In the genomic region with DNA sequence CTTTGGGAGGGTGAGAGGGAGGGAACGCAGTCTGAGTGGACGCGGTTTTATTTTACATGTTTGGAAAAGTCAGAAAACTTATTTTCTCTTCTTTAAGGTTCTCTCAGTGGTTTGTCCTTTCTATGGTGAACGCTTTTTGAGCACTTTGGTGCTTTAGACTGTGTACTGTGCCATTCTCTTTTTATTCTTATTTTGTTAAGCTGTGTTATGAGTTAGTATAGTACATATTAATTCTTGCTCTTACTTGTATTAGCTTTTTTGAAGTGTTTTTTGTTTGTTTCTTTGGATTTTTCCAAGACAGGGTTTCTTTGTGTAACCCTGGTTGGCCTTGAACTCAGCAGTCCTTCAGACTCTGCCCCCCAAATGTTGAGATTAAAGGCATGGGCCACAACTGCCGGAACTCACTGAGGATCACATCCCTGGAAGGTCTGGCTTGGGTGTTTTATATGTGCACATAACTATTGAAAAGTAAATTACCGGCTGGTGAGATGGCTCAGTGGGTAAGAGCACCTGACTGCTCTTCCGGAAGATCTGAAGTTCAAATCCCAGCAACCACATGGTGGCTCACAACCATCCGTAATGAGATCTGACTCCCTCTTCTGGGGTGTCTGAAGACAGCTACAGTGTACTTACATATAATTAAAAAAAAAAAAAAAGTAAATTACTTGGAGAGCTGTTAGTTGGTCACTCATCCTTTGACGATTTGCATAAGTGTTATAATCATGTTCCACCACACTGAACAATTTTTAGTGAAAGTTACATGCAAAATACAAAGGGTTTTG, we compare ENCODE assay signal across 7 mouse cellular contexts. TPM values are rescaled to one million over a fixed set of nuclear protein-coding genes. Genes with fewer than 3 reads are reported as not detected.
DNase-seq lines count a peak whose midpoint lies in the region; ATAC-seq and TF ChIP-seq lines count a peak whose summit lies in the region.

No protein-coding gene starts in this region.

- no peak overlapping the region for H3K9ac ChIP-seq in kidney, postnatal 0 days (ENCODE audit: low read depth, low read length)

- H3K4me2 ChIP-seq in kidney, postnatal 0 days (ENCODE audit: low read length), result no peak overlapping the region

- TF ChIP-seq CTCF in kidney, postnatal 0 days (IDR thresholded peaks at IDR 0.05; ENCODE audit: low read depth), result no peak

- no peaks in the 10 kb centered on the region for H3K9me3 ChIP-seq in heart, embryonic 10.5 days
- H3K9me3 ChIP-seq in kidney, postnatal 0 days (replicated peaks; ENCODE audit: low read length), result no peaks in the 10 kb centered on the region

- peaks cover 3% of the 10 kb centered on the region for H3K4me1 ChIP-seq in heart, embryonic 10.5 days
- no peaks in the 10 kb centered on the region for H3K4me1 ChIP-seq in kidney, postnatal 0 days (replicated peaks; ENCODE audit: insufficient read depth, low read length)

- 10% methylated on average over 9 of the region's 9 CpGs for WGBS in heart, embryonic 10.5 days
- 5% methylated on average over 9 of the region's 9 CpGs for WGBS in kidney, postnatal 0 days

- peak; percentile 81 for DNase-seq in 3134 (ENCODE audit: extremely low read depth, insufficient read length, low spot score)
- peak; percentile 96 for DNase-seq in 3T3-L1 (ENCODE audit: low read depth, low spot score)
- DNase-seq in heart, embryonic 10.5 days (ENCODE audit: low spot score), result peak; percentile 87
- DNase-seq in kidney, postnatal 0 days (ENCODE audit: low spot score), result peak; percentile 86
- peak; percentile 69 for DNase-seq in lung, postnatal 10 days
- peak; percentile 50 to 76 for DNase-seq in right cerebral cortex, postnatal 10 days (ENCODE audit: low spot score in 2 of 2)

- ATAC-seq in common myeloid progenitor, adult 5-6 weeks (replicated peaks; ENCODE audit: low read depth, poor library complexity, severe bottlenecking), result peak; percentile 69
- ATAC-seq in kidney, postnatal 0 days (replicated peaks; ENCODE audit: low FRiP score, low read depth), result no peak; the same call in none of the 2 replicates

- no peak overlapping the region for H3K4me3 ChIP-seq in heart, embryonic 10.5 days
- H3K4me3 ChIP-seq in kidney, postnatal 0 days (replicated peaks; ENCODE audit: low read depth, low read length), result no peak overlapping the region

- no peaks in the 10 kb centered on the region for H3K27me3 ChIP-seq in heart, embryonic 10.5 days (ENCODE audit: insufficient read depth, poor library complexity, severe bottlenecking)
- H3K27me3 ChIP-seq in kidney, postnatal 0 days (ENCODE audit: insufficient read depth, low read length), result no peaks in the 10 kb centered on the region

- no peaks in the 10 kb centered on the region for H3K36me3 ChIP-seq in heart, embryonic 10.5 days
- no peaks in the 10 kb centered on the region for H3K36me3 ChIP-seq in kidney, postnatal 0 days (ENCODE audit: insufficient read depth, low read length)

- H3K27ac ChIP-seq in heart, embryonic 10.5 days, result no peak overlapping the region
- peak overlapping the region; percentile 55; the same call in 1 of the 2 replicates for H3K27ac ChIP-seq in kidney, postnatal 0 days

RNA-seq across cellular contexts. Expression of a gene that starts 57.8 kb away (rescaled TPM):
- total RNA-seq in common myeloid progenitor, adult 5-6 weeks (2017), result 0.27 and 1.0 TPM in 2 replicates
- polyA plus RNA-seq in heart, embryonic 10.5 days (2016; fragmentation: Nextera tagmentation; extraction: Ambion mirVana), result 0.22 and 0.31 TPM in 2 replicates
- 0.55 and 0.57 TPM in 2 replicates for polyA plus RNA-seq in kidney, postnatal 0 days (2015; fragmentation: Nextera tagmentation; extraction: Ambion mirVana)

RNA-seq across cellular contexts. Expression of a gene that starts 57.9 kb away (rescaled TPM):
- total RNA-seq in common myeloid progenitor, adult 5-6 weeks (2017), result 3.4 and 5.2 TPM in 2 replicates
- polyA plus RNA-seq in heart, embryonic 10.5 days (2016; fragmentation: Nextera tagmentation; extraction: Ambion mirVana), result 11.2 and 12.1 TPM in 2 replicates
- polyA plus RNA-seq in kidney, postnatal 0 days (2015; fragmentation: Nextera tagmentation; extraction: Ambion mirVana), result 3.5 and 4.7 TPM in 2 replicates
